Mouse (Mus musculus): ENCODE measurements at regions not wholly inside any gene's neighbourhood (a gene's known extent, or its start where the extent isn't known, plus 50 kb on each side); places are given as distances from the start of the nearest gene placed in this dataset.

DNA sequence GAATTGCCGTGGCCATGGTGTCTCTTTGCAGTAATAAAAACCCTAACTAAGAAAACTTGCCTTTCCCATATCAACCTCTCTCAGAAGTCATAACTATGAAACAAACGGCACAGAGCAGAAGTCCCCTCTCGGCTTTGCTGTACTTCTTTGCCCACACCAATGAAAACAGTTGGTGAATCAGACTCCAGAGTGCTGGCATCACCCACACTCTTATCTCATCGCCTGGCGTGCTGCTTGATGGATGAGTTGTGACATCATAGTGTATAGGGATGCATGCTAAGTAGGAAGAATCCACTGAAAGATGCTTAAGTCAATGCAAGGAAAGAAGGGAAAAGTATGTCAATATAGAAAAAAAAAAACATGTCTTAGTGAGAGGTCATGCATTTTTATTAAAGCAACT is 58.3 kb upstream of the Rnf32 start:
- no peak for TF ChIP-seq POLR2A (IDR thresholded peaks at IDR 0.05; ENCODE audit: insufficient read depth, low read depth, low read length)
- no peak for TF ChIP-seq CTCF (IDR thresholded peaks at IDR 0.05)
- TF ChIP-seq EP300 (IDR thresholded peaks at IDR 0.05; ENCODE audit: insufficient read depth, low read depth, low read length): no peak

Measured in heart, adult 2 months (tissue).